Mouse (Mus musculus) hindbrain, embryonic 12.5 days (tissue): ENCODE data around the gene Gm43064. TPM values are rescaled to one million over a fixed set of nuclear protein-coding genes. Genes with fewer than 3 reads are reported as not detected.
"Not testable (repeated sequence)": the region's sequence is repeated elsewhere in the genome, so short reads cannot be mapped to it uniquely, and the experiment has no call there.

Source experiments
- ATAC-seq: fragments of 200-750 bp; cut with Nextera tagmentation; 2 replicates; pipeline ENCODE4 v1.8.0; 2017; ENCODE audit warnings: moderate TSS enrichment; ENCODE audit not compliant: low FRiP score
- H3K27ac ChIP-seq: fragments of 300-500 bp; sonication (generic); 2 replicates; pipeline ENCODE4 v1.5.1; 2016; ENCODE audit warnings: mild to moderate bottlenecking
- H3K27me3 ChIP-seq: fragments of 300-500 bp; sonication (generic); 2 replicates; pipeline ENCODE4 v1.6.1; 2016; ENCODE audit warnings: mild to moderate bottlenecking
- H3K36me3 ChIP-seq: fragments of 300-500 bp; sonication (generic); 2 replicates; pipeline ENCODE4 v1.6.1; 2016; ENCODE audit warnings: mild to moderate bottlenecking
- H3K4me1 ChIP-seq: fragments of 300-500 bp; sonication (generic); 2 replicates; pipeline ENCODE4 v1.6.1; 2016
- H3K4me2 ChIP-seq: fragments of 300-500 bp; sonication (generic); replicated peaks from 2 replicates; pipeline ENCODE4 v1.6.1; 2016; ENCODE audit warnings: mild to moderate bottlenecking
- H3K4me3 ChIP-seq: fragments of 300-500 bp; sonication (generic); 2 replicates; pipeline ENCODE4 v1.5.1; 2016; ENCODE audit warnings: mild to moderate bottlenecking
- H3K9ac ChIP-seq: fragments of 300-500 bp; sonication (generic); 2 replicates; pipeline ENCODE4 v1.6.1; 2016; ENCODE audit warnings: mild to moderate bottlenecking, moderate library complexity
- H3K9me3 ChIP-seq: fragments of 300-500 bp; sonication (generic); replicated peaks from 2 replicates; pipeline ENCODE4 v1.6.1; 2016; ENCODE audit warnings: mild to moderate bottlenecking
- WGBS: fragments of 180-500 bp; shearing (Covaris S2); methylation state at CpG from one replicate; pipeline ENCODE4 v1.1.7; 2016; 5-methylcytosine and 5-hydroxymethylcytosine counted together
- polyA plus RNA-seq: library from polyadenylated mRNA; unstranded; fragments of >200 nt; fragmentation: Nextera tagmentation; extraction: Ambion mirVana; gene quantifications from 2 replicates; pipeline ENCODE4 v1.2.1, GENCODE M21; 2016

The Gm43064 gene
- polyA plus RNA-seq, 1 experiment from 2014 or later = 0.23 TPM

DNA sequence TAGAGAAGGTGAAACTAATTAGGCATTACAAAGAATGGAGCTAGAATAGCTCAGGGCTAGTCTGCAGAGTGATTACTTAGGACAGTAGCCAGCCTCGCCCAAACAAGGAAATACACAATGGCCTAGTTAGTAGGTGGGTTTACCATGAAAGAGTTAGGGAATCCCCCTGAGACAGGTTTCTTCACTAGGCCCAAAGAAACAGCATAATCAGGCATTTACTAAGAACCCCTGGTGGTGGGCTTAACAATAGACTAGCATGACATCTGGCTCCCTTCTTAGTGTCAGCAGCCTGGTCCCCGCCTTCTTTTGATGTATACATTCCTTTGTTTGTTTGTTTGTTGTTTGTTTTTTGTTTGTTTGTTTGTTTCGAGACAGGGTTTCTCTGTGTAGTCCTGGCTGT lies 30.8 kb downstream of the Gm43064 start:
- 77% methylated on average over 3 of the region's 3 CpGs for WGBS
- H3K4me3 ChIP-seq, H3K4me1 ChIP-seq, H3K9me3 ChIP-seq, H3K27ac ChIP-seq, H3K36me3 ChIP-seq, ATAC-seq, H3K4me2 ChIP-seq, H3K9ac ChIP-seq, H3K27me3 ChIP-seq: not testable (repeated sequence)

DNA sequence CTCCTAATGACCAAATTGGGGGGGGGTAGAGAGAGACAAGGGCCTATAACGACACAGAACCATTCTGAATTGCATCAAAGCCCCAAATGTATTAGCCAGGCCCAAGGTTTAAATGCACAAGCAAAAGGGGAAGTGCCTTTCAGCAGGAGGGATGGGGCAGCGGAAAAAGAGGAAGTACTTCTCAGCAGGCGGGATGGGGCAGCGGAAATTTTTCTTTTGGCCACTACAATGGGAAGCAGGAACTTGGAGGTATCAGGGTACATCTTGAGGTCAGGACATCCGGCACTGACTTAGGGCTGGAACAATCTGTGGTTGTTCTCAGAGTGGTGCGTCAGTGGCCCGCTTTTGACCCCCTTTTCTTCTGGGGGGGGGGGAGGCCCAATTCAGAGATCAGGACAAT lies 31.6 kb downstream of the Gm43064 start:
- not testable (repeated sequence) for H3K4me1 ChIP-seq, H3K36me3 ChIP-seq, H3K9me3 ChIP-seq, H3K9ac ChIP-seq, H3K27ac ChIP-seq, H3K27me3 ChIP-seq, H3K4me2 ChIP-seq, ATAC-seq, H3K4me3 ChIP-seq
- WGBS = 90% methylated on average over 7 of the region's 7 CpGs

DNA sequence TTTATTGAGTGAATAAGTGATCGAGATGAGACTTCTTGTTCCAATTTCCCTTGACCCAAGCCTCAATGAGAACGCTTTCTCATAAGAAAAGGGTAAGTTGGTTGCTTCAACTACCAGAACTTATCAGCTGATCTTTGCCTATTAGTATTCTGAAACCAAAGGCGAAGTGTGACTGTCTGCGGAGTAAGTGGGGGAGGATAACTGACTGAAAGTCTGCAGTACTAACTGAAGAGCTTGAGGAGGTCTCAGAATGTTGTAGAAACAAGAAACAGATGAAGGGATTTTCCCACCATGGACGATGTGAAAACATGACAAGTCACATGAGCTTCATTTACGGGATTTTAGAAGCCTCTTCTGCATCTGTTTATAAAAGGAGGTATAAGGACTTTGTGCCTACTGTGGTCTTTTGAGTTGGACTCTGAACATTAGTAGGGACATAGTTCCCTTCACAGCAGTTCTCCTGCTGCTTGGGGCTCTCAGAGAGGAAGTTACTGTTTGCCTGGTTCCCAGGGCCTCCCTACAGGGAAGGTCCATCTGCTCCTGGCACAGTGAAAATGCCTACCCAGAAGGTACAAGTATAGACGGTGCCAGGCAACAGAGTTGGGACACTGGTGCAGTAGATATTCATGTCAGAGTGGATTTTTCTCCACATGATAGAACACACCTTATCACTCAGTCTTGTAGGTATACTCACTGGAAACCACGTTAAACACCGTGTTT lies 41.4 kb downstream of the Gm43064 start:
- Histone ChIP-seq H3K27me3 (no peaks in the 10 kb centered on the region), H3K36me3 (no peaks in the 10 kb centered on the region), H3K9ac (no peak overlapping the region), H3K4me3 (no peak overlapping the region), H3K4me2 (no peak overlapping the region), H3K27ac (no peak overlapping the region), H3K4me1 (no peaks in the 10 kb centered on the region), H3K9me3 (no peaks in the 10 kb centered on the region)
- ATAC-seq = no peak
- 84% methylated on average over 9 of the region's 9 CpGs for WGBS

DNA sequence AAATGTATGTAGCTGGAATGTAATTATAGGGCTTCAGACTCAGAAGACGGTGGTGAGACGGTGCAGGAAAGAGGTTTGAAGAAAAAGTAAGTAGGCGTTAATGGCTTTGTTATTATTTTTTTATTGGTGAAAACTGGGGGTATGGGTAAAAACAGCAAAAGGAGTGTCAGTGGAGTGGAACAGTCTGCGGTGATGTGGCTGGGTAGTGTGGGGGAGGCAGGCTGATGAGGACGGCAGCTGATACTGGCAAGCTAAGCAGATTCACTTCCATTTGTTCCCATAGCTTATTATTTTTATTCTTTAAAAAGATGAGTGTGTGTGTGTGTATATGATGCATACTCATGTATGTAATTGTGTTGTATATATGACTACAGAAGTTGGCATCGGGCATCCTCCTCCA lies 42.1 kb downstream of the Gm43064 start:
- WGBS = 95% methylated on average over 6 of the region's 6 CpGs
- H3K27me3 ChIP-seq = no peaks in the 10 kb centered on the region
- H3K36me3 ChIP-seq = no peaks in the 10 kb centered on the region
- no peak overlapping the region for H3K9ac ChIP-seq
- no peaks in the 10 kb centered on the region for H3K4me1 ChIP-seq
- H3K4me2 ChIP-seq = no peak overlapping the region
- no peak overlapping the region for H3K27ac ChIP-seq
- no peak for ATAC-seq
- H3K9me3 ChIP-seq = no peaks in the 10 kb centered on the region
- no peak overlapping the region for H3K4me3 ChIP-seq

DNA sequence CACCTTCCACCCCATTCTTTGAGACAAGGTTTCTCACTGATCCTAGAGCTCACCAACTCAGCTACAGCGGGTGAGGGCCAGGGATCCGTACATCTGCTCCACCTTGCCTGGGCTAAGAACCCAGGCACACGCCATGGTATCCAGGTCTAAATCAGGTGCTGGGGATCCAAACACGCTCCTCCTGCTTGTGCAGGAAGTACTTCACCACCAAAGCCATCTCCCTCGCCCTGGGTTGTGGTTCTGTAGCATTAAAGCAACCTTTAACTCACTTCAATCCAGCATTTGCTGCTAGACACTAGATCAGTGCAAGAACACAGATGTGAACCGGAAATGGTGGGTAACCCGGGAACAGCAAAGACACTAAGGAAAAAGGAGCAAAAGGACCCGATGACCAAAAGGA lies 42.5 kb downstream of the Gm43064 start:
- Histone ChIP-seq H3K27ac (no peak overlapping the region), H3K4me2 (no peak overlapping the region), H3K27me3 (no peaks in the 10 kb centered on the region), H3K9ac (no peak overlapping the region), H3K9me3 (no peaks in the 10 kb centered on the region), H3K4me1 (no peaks in the 10 kb centered on the region), H3K4me3 (no peak overlapping the region), H3K36me3 (no peaks in the 10 kb centered on the region)
- WGBS = 90% methylated on average over 8 of the region's 8 CpGs
- ATAC-seq = no peak

DNA sequence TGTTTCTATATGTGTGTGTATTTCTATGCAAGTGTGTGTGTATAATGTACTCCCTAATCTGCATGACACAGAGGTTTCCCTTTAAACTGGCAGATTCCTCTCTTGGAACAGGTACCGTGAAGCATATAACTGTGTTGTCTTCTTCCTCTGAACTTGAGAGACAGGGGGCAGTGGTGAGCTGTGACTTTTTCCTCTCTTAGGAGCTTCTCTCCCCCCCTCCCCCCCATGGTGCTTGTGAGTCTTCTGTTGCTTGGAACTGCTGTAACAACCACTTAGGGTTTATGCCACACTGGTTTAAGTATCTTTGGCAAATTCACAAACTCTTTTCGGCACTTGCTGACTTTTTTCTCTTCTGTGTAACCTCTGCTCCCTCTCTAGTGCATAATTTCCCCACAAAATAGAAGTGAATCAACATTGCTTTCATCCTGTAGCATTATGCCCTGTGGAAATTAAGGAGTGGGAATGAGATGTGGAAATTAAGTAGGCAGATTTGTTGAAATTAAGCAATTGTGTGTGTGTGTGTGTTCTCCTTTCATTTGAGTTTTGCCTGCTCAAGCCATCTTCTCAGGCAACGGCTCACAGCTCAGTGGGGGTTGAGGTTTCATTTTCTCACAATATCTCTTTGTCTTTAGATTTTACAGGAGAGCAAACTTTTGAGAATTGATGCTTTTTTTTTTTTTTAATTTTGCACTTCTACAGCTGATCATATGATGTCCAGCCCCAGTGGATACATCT lies 43.4 kb downstream of the Gm43064 start:
- Histone ChIP-seq H3K9me3 (no peaks in the 10 kb centered on the region), H3K9ac (no peak overlapping the region), H3K4me3 (no peak overlapping the region), H3K4me1 (no peaks in the 10 kb centered on the region), H3K36me3 (no peaks in the 10 kb centered on the region), H3K27me3 (no peaks in the 10 kb centered on the region), H3K4me2 (no peak overlapping the region), H3K27ac (no peak overlapping the region)
- no peak for ATAC-seq
- WGBS = 71% methylated on average over 3 of the region's 3 CpGs

DNA sequence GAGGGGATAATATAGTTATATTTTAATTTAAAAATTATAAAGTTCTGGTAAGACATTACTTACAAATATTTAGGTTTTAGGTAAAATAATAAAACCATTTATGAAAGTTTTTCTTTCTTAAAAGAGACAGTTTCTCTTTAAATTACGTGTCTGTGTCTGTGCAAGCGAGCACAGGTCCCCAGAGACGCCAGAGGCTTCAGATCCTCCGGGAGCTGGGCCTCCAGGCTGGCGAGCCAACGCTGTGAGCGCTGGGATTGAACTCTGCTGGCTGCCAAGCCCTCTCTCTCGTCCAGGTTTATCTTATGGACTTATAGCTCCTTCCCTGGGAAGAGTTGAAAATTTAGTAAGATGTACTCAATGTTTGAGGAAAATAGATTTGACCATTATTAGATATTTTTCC lies 44.4 kb downstream of the Gm43064 start:
- no peak for ATAC-seq
- WGBS = 62% methylated on average over 8 of the region's 8 CpGs

DNA sequence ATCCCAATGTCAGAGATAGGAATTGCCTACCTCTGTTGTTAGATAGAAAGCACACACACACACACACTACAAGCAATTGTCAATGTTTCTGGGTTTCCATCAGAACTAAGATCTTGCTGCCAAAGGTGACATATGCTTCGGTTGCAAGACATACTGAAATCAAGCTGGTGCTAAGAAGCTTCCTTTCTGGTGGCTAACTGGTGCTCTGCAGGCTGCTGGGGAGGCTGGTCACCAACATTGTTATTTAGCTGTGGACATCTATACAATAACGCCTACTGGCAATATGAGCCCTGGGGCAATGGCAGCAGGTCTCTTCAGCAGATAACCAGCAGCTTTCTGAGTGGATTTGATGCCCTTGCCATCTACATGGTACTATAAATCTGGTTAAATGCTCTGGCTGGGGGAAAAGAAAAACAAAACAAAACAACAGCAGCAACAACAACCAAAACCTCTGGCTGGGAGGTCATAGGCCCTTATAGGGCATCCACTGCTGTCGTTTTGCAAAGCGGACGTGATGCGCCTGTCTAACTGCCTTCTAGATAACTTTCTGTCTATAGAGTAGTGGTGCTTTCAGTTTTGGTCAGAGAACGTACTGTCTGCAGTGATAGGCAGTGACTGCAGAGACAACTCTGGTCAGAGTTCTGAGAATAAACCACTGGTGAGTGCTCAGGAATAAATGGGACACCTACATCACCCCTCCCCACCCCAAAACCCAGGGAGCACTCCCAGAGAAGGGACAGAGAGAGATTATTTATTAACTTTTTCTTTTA lies 47.8 kb downstream of the Gm43064 start:
- no peak for ATAC-seq
- no peak overlapping the region for H3K9ac ChIP-seq
- no peak overlapping the region for H3K4me3 ChIP-seq
- H3K27me3 ChIP-seq = no peaks in the 10 kb centered on the region
- no peak overlapping the region for H3K4me2 ChIP-seq
- no peaks in the 10 kb centered on the region for H3K4me1 ChIP-seq
- H3K36me3 ChIP-seq = no peaks in the 10 kb centered on the region
- 84% methylated on average over 7 of the region's 7 CpGs for WGBS
- no peaks in the 10 kb centered on the region for H3K9me3 ChIP-seq
- no peak overlapping the region for H3K27ac ChIP-seq

More for the DNA sequence above, 44.4 kb downstream of the Gm43064 start:
- Histone ChIP-seq H3K36me3 (no peaks in the 10 kb centered on the region), H3K27me3 (no peaks in the 10 kb centered on the region), H3K4me3 (no peak overlapping the region), H3K4me2 (no peak overlapping the region), H3K9ac (no peak overlapping the region), H3K9me3 (no peaks in the 10 kb centered on the region), H3K4me1 (no peaks in the 10 kb centered on the region), H3K27ac (no peak overlapping the region)

DNA sequence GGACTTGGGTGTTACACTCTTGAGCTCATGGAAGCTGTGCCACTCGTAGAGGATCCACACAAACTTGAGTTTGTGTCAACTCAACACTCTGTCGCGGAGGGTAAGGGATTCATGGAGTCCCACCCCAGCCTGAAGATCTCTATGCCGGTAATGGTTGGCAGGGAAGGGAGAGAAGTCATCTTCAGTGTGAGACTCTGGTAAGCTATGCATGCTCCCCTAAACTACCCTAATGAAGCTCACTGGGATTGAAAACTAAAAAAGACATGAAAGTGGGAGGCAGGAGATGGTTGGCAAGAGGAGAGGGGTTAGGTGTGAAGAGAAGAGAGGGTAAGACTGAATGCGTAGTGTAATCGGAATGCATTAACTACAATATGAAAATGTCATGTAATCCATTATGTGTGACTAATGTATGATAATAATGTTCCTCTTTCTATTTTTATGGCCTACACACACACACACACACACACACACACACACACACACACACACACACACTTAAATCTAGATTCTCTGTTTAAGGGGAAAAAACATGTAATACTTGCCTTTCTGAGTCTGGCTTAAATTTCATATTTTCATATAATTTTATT lies 48.7 kb downstream of the Gm43064 start:
- Histone ChIP-seq H3K9ac (no peak overlapping the region), H3K27me3 (no peaks in the 10 kb centered on the region), H3K9me3 (no peaks in the 10 kb centered on the region), H3K4me3 (no peak overlapping the region), H3K4me1 (no peaks in the 10 kb centered on the region), H3K27ac (no peak overlapping the region), H3K4me2 (no peak overlapping the region), H3K36me3 (no peaks in the 10 kb centered on the region)
- no peak for ATAC-seq
- WGBS = 91% methylated on average over 6 of the region's 6 CpGs

DNA sequence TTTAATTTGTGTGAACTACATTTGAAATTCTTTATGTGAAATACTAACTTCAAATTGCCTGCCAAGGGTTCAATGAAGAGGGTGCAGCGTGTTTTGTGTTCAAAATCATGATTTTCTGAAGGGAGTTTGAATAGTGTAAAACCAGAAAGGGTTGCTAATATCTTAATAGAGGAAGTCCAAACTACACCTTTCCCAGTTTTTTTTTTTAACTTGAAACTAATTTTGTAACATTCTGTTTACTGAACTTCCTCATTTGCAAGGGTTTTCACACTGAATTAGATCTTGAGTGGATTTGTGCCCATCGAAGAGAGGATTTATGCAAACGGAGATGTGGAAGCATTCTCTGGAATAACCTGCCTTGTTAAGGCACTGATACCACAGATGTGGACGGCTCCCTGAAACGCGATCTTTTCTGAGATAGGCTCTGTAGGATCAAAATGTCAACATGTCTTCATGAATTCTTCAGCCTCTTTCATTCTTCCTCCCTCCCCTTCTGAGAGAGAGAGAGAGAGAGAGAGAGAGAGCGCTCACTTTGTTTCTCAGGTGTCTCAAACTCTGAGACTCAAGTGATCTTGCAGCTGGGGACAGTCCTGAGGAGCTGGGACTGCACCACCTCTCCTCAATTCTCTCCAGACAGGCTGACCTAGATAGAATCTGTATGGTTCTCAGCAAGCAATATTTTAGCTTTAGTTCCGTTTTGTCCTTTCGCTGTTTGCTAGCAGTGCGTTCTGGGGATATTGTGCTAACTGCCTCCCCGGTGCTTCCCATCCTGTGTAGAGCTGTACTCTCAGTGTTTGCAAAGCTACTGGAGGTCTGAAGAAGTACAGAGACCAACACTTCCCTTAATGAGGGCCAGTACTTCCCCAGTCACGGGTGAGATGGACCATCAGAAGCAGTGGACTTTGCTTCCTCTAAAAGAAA lies 49.8 kb downstream of the Gm43064 start, which contains the start of gene Ptpn22:
TSS of gene Ptpn22 (plus strand) at position 915 of the 921 bp plus-strand sequence.
- H3K4me3 ChIP-seq = no peak within 1 kb of the TSS
- H3K4me2 ChIP-seq = no peak within 1 kb of the TSS
- H3K4me1 ChIP-seq = no peaks in the 10 kb centered on the region
- H3K27ac ChIP-seq = no peak within 1 kb of the TSS
- H3K9me3 ChIP-seq = no peaks in the 10 kb centered on the region
- WGBS = 75% methylated on average over 12 of the region's 12 CpGs
- ATAC-seq = no peak
- no peaks in the 10 kb centered on the region for H3K36me3 ChIP-seq
- no peak within 1 kb of the TSS for H3K9ac ChIP-seq
- H3K27me3 ChIP-seq = no peaks in the 10 kb centered on the region

DNA sequence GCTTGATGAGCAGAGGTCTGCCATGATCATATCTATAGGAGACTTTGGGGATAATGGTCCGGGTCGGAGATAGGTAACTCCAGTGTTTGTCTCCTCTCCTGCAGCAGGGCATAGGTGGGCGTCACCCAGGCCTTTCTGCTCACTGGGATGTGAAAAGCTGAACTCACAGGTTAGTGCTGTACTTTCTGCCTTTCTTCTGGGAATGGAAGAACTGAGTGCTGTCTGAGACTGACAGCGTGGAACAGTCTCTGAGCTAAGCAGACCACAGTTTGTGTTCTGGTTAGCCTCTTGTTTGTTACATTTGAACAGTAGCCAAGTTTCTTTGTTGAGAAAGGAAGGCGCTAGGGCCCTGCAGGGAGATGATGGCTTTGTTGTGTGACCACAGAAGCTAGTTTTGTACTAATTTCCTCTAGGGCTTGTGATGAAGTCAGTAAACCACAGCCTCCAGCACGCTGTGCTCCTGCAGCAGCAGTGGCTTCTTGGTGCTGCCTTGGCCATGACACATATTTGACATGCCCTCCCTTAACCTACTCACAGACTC lies 50.5 kb downstream of the Gm43064 start:
- Histone ChIP-seq H3K9me3 (no peaks in the 10 kb centered on the region), H3K4me1 (no peaks in the 10 kb centered on the region), H3K27ac (no peak overlapping the region), H3K4me2 (no peak overlapping the region), H3K27me3 (no peaks in the 10 kb centered on the region), H3K4me3 (no peak overlapping the region), H3K36me3 (no peaks in the 10 kb centered on the region), H3K9ac (no peak overlapping the region)
- 79% methylated on average over 6 of the region's 6 CpGs for WGBS
- no peak for ATAC-seq
